Mouse (Mus musculus) midbrain, embryonic 10.5 days (tissue): ENCODE results near the gene Kdm4d. TPM values are rescaled to one million over a fixed set of nuclear protein-coding genes. Genes with fewer than 3 reads are reported as not detected.

Source experiments
- polyA plus RNA-seq: library from polyadenylated mRNA; unstranded; fragments of >200 nt; fragmentation: Nextera tagmentation; extraction: Ambion mirVana; gene quantifications from 2 replicates; pipeline ENCODE4 v1.2.1, GENCODE M21; 2016

Kdm4d gene
- polyA plus RNA-seq, 1 experiment from 2014 or later, result 0.15 TPM

Other genes with a start within 250 kb of the Kdm4d start
- gene Sesn3, start 225.4 kb downstream of the Kdm4d start, polyA plus RNA-seq, result 16.0 and 16.2 TPM in 2 replicates
- gene Endod1, start 119.0 kb downstream of the Kdm4d start, polyA plus RNA-seq, result 6.6 and 7.8 TPM in 2 replicates
- 177 and 181 TPM in 2 replicates for gene Cwc15, start 135 bp upstream of the Kdm4d start, polyA plus RNA-seq
- 14.7 and 14.9 TPM in 2 replicates for gene Amotl1, start 144.6 kb upstream of the Kdm4d start, polyA plus RNA-seq
- 0.04 and 0.11 TPM in 2 replicates for gene Piwil4, start 240.3 kb upstream of the Kdm4d start, polyA plus RNA-seq